Mouse (Mus musculus) liver, postnatal 0 days (tissue): ENCODE data around the gene St5.

ENCODE experiments used
- CTCF ChIP-seq: sonication (generic); IDR thresholded peaks from 2 replicates; pipeline ENCODE4 v1.5.1; 2016; ENCODE audit warnings: antibody characterized with exemption, low read depth
- EP300 ChIP-seq: IDR thresholded peaks from 2 replicates; pipeline ENCODE4 v1.6.1; 2016; ENCODE audit warnings: antibody characterized with exemption, low read depth, mild to moderate bottlenecking

DNA sequence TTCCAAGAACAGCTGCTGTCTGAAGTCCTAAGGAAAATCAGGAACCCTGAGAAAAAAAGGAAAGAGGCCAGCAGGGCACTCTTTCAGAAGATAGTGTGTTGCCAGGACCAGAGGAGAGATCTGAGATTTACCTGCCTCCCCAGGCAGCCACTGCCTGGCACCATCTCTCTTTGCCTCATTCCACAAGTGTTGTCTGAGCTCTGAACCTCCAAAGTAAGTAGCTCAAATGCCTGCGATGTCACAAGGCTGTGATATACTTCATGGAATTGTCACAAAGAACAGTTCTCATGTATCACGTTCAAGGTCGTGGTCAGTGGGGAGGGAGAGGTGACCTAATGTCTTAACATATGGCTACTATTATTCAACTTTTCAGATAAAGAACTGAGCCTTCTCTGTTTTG, 186.9 kb downstream of the St5 start:
- TF ChIP-seq CTCF (no peak), EP300 (no peak)
